Mouse (Mus musculus): ENCODE data around the gene Vegfb. TPM values are rescaled to one million over a fixed set of nuclear protein-coding genes. Genes with fewer than 3 reads are reported as not detected.
"Not testable (repeated sequence)": the region's sequence is repeated elsewhere in the genome, so short reads cannot be mapped to it uniquely, and the experiment has no call there.

Gene Vegfb
- polyA plus RNA-seq, 1 experiment, result 39.3 TPM

GRCm38 (mm10) chr19:7006892-7007593 lies 19.6 kb upstream of the Vegfb start:
- no peak for TF ChIP-seq CTCF (IDR thresholded peaks at IDR 0.05; ENCODE audit: borderline replicate concordance, extremely low read depth, insufficient read depth, insufficient read length)
- no peak for TF ChIP-seq POLR2A (IDR thresholded peaks at IDR 0.05; ENCODE audit: borderline replicate concordance, extremely low read depth, insufficient read depth, insufficient read length, poor library complexity, severe bottlenecking)
- DNase-seq (ENCODE audit: low read depth), result no peak

DNA sequence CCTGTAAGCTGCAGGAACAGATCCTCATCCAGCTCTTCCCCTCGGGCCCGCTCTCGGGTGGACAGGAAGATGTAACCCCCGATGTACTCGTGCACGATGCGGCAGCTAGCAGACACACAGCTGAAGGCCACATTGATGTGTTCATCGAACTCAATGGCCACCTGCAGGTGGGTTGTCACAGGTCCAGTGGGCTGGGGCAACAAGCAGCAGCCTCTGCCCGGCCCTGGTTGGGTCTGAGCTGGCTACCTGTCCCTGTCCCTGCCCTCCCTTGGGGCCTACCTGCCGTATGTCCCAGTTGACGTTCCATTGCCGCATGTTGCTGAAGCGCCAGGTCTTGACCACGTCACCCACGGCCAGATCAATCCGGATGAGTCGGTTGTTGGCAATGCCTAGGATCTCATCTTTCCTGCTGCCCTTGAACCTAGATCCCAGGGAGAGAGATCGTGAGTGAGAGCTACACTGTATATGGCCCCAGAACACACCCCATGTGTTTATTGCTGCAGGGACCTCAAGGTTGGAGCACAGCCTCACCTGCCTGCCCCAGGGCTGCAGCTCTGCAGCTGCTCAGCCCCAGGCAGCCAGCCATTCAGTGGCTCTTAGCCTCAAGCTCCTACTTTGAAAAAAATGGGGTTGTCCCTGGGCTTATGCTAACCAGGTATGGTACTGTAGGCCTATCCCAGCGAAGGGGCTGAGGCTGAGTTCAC lies 12.1 kb upstream of the Vegfb start:
- DNase-seq (ENCODE audit: low read depth), result no peak
- no peak for TF ChIP-seq CTCF (IDR thresholded peaks at IDR 0.05; ENCODE audit: borderline replicate concordance, extremely low read depth, insufficient read depth, insufficient read length)
- TF ChIP-seq POLR2A (IDR thresholded peaks at IDR 0.05; ENCODE audit: borderline replicate concordance, extremely low read depth, insufficient read depth, insufficient read length, poor library complexity, severe bottlenecking), result no peak

DNA sequence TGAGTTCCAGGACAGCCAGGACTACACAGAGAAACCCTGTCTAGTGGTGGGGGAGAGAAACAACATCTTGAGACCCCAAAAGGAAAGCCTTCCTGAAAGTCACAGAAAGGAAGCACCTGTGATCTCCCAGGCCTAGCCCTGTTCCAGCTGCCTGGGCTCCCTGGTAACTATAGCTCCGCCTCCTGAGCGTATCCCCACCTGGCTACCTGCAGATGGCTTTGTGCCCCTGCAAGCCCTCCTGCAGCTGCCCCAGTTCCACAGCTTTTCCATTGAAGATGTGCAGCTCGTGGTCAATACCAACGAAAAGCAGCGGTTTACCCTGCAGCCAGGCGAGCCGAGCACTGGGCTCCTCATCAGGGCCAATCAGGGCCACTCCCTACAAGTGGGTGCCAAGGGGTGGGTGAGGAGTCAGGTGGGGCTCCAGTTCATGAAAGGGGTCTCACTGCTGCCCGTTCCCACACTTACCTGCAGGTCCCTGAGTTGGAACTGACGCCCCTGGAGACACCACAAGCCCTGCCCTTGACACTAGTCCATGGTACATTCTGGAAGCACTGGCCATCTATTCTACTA lies 10.4 kb upstream of the Vegfb start:
- TF ChIP-seq CTCF (IDR thresholded peaks at IDR 0.05; ENCODE audit: borderline replicate concordance, extremely low read depth, insufficient read depth, insufficient read length) (no peak), POLR2A (IDR thresholded peaks at IDR 0.05; ENCODE audit: borderline replicate concordance, extremely low read depth, insufficient read depth, insufficient read length, poor library complexity, severe bottlenecking) (no peak)
- no peak for DNase-seq (ENCODE audit: low read depth)

- peak; percentile 93 for DNase-seq (ENCODE audit: low read depth)
- TF ChIP-seq CTCF (IDR thresholded peaks at IDR 0.05; ENCODE audit: borderline replicate concordance, extremely low read depth, insufficient read depth, insufficient read length) (no peak), POLR2A (IDR thresholded peaks at IDR 0.05; ENCODE audit: borderline replicate concordance, extremely low read depth, insufficient read depth, insufficient read length, poor library complexity, severe bottlenecking) (peak; percentile 36; the same call in 1 of the 2 replicates)
These were observed 8.6 kb upstream of the Vegfb start, which contains the start of the genes Nudt22 and Trpt1 for GRCm38 (mm10) chr19:6996006-6996405. Gene Nudt22 (minus strand): TSS chr19:6996117. Gene Trpt1 (plus strand): TSS chr19:6996131.

GRCm38 (mm10) chr19:6995255-6995991 lies 8.0 kb upstream of the Vegfb start:
- no peak for DNase-seq (ENCODE audit: low read depth)
- TF ChIP-seq CTCF (IDR thresholded peaks at IDR 0.05; ENCODE audit: borderline replicate concordance, extremely low read depth, insufficient read depth, insufficient read length) (no peak), POLR2A (IDR thresholded peaks at IDR 0.05; ENCODE audit: borderline replicate concordance, extremely low read depth, insufficient read depth, insufficient read length, poor library complexity, severe bottlenecking) (no peak)

GRCm38 (mm10) chr19:6994489-6994888 lies 7.0 kb upstream of the Vegfb start:
- no peak for TF ChIP-seq CTCF (IDR thresholded peaks at IDR 0.05; ENCODE audit: borderline replicate concordance, extremely low read depth, insufficient read depth, insufficient read length)

DNA sequence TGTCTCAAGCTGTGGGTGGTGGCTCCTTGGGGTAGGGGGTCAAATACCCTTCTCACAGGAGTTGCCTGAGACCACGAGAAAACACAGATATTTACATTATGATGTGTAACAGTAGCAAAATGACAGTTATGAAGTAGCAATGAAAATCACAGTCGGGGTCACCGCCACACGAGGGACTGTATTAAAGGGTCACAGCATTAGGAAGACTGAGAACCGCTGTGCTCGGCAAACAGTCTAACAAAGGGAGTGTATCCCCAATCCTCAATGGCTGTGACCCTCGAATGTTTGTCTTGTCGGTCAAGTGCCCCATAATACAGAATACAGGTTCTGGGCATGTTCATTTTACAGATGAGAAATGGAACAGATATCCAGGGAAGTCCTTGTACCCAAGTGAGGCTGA lies 6.6 kb upstream of the Vegfb start:
- TF ChIP-seq POLR2A (IDR thresholded peaks at IDR 0.05; ENCODE audit: borderline replicate concordance, extremely low read depth, insufficient read depth, insufficient read length, poor library complexity, severe bottlenecking), result no peak
- DNase-seq (ENCODE audit: low read depth), result no peak

More at GRCm38 (mm10) chr19:6994489-6994888, 7.0 kb upstream of the Vegfb start:
- no peak for DNase-seq (ENCODE audit: low read depth)

DNA sequence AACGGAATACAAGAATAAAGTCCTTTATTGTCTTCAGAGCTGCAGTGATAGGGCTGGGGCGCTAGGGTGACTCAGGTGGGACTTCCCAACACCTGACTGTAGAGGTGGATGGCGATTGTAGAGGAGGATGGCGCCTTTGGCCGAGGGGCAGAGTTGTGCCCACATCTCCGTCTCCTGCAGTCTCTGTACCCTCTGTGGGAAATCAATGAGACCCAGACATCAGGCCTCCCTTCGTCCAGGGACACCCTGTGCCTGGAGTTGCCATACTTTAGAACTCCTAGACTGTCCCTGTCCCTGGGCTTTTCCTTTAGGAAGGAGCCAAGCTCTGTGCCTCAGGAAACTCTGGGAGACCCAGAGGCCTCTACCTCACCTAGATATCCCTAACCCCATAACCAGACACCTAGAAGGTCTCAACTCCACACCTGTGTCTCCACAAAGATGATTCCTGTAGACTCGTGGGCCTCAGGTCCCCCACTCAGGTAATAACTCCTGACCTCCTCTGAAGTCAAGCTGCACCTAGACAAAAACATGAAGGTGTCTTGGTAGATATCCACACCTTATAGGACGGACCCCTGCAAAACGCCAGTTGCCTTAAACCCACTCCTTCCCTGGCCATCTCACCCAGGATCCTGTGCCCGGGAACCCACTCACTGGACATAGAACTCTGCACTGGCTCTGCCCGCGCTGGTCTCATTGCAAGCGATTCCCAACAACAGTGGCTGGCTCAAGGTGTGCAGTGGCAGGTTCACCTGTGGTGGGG lies 5.7 kb upstream of the Vegfb start:
- no peak for DNase-seq (ENCODE audit: low read depth)
- TF ChIP-seq POLR2A (IDR thresholded peaks at IDR 0.05; ENCODE audit: borderline replicate concordance, extremely low read depth, insufficient read depth, insufficient read length, poor library complexity, severe bottlenecking), result no peak
- no peak for TF ChIP-seq CTCF (IDR thresholded peaks at IDR 0.05; ENCODE audit: borderline replicate concordance, extremely low read depth, insufficient read depth, insufficient read length)

DNA sequence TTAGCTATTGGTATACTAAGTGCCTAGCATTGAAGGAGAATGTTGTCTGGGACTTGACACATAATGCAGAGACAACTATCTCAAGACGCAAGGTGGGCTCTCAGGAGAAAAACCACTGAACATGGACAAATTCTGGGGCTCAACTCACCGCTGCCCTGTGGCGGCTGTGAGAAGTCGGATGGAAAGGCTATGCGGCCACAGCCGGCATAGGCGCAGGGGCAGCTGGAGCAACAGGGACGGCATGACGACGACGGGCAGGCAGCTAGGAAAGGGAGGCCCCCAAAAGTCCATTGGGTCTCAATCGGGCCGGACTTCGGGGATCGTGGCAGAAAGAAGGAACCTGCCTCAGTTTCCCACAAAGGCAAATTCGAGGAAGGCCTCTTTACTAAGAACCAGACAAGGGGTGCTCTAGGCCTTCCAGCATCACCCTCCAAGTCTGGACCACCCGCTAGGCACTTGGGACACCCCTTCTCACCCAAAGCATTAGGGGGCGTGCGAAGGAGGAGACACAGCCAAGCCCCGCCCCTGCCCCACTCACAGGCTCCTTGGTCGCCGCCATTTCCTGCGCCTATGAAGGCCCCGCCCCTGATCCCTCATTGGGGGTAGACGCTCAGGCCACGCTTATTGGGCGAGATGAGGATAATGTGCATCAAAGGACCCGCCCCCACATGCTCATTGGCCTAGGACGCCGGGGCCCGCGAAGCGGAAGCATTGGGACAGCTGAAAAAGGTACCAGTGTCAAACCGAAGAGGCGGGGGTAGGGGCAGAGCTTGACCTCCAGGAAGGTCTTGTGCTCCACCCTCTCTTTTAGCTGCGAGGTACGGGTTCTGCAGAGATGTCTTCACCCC lies 4.8 kb upstream of the Vegfb start, which contains the start of gene Dnajc4:
Dnajc4 (minus strand) TSS at position 562 of the 848 bp plus-strand sequence.
- peak; percentile 23; the same call in 1 of the 2 replicates for TF ChIP-seq POLR2A (IDR thresholded peaks at IDR 0.05; ENCODE audit: borderline replicate concordance, extremely low read depth, insufficient read depth, insufficient read length, poor library complexity, severe bottlenecking)
- TF ChIP-seq CTCF (IDR thresholded peaks at IDR 0.05; ENCODE audit: borderline replicate concordance, extremely low read depth, insufficient read depth, insufficient read length), result no peak
- peak; percentile 99 for DNase-seq (ENCODE audit: low read depth)

DNA sequence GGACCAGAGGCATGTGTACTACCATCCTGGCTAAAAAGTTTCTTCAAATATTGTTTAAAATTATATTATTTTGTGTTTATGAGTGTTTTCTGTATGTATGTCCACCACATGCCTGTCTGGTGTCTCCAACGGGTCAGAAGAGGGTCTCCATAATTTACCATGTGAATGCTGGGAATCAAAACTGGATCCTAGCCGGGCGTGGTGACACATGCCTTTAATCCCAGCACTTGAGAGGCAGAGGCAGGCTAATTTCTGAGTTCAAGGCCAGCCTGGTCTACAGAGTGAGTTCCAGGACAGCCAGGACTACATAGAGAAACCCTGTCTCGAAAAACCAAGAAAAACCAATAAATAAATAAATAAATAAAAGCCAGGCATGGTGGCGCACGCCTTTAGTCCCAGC lies 3.7 kb upstream of the Vegfb start:
- not testable (repeated sequence) for DNase-seq (ENCODE audit: low read depth)
